Mouse (Mus musculus) mouse embryonic stem cell (cell line): ENCODE data around the gene Arl9.
"Not testable (repeated sequence)": the region's sequence is repeated elsewhere in the genome, so short reads cannot be mapped to it uniquely, and the experiment has no call there.

Source experiments
- in situ Hi-C, 2 experiments: fragments of 300-500 bp; cut with MboI; formaldehyde crosslinking; loops; 1 replicate in 1 of 2; 3 replicates in 1 of 2; pipeline ENCODE4 v1.14.3; 2019 to 2020; ENCODE audit warnings: low sequenced_read_pairs in 2 of 2, low pct_unique_long_range_greater_than_20kb in 1 of 2, mixed read lengths in 1 of 2; ENCODE audit not compliant: unreplicated experiment in 1 of 2

Gene Arl9

DNA sequence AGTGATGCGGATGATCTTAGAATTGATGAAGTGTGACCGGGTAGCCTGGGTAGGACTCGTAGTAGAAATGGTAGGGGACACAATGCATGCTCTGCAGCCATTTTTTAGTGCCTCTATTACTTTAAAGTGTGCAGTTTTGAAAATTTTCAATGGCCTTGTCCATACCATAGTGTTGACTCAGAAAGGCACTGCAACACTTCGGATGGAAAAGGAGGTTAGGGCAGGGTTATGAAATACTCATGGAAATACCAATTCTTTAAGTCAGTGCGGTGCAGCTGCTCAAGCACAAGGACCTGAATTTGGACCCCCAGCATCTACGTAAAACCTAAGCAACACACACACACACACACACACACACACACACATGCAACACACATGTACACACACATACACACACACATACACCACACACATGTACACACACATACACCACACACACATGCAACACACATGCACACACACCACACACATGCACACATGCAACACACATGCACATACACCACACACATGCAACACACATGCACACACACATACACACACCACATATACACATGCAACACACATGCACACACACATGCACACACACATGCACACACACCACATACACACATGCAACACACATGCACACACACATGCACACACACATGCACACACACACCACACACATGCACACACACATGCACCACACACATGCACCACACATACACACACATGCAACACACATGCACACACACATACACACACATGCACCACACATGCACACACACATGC, at the start of gene Arl9:
TSS of gene Arl9 (plus strand) at position 5 of the 771 bp plus-strand sequence.
- in situ Hi-C loops, result no loop called here

DNA sequence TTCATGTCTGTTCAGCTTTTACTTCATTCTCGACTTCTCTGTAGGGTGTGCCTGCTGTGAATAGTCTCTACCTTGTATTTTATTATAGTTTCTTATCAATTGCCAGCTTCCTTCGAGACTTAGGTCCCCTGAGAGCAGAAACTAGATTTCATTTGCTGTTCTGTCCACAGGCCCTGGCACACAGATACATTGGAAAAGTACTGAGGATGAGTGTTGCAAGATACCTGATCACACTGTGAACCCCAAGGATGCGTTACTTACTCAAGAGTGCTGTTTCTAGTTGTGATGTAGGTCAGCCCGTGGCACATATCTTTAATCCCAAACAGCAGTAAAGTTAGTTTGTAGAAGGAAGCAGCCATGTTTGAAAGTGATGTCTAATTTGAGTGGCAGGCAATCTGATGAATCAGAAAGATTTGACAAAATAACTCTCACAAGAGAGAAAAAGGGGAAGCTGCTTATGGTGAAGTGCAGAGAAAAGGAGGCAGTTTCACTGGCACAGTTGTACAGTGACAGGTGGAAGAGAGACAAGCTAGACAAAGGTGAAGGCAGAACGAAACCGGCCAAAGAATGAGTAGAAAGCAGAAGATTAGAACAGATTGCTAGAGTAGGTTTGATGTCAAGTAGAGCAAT, 49.5 kb upstream of the Arl9 start:
- in situ Hi-C loops, result no loop called here

- in situ Hi-C loops, result no loop called here
Measured at GRCm38 (mm10) chr5:76955474-76955873, 48.4 kb upstream of the Arl9 start.

DNA sequence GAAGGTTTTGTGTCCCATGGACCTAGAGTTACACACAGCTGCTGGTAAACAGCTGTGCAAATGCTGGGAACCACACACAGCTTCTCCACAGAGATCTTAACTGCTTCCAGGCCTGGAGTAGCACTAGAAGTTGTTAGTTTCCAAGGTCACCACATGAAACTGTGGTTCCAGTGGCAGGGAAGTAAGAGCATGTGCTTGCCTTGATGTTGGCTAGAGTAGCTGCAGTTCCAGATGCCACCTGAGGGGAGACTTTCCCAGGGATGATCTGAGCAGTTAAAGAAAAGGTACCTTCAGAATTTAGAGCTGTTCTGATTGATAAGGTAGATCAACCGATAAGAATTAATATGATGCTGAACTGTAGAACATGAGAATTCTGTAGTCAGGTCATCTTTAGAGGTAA, 45.9 kb upstream of the Arl9 start:
- in situ Hi-C loops, result no loop called here

DNA sequence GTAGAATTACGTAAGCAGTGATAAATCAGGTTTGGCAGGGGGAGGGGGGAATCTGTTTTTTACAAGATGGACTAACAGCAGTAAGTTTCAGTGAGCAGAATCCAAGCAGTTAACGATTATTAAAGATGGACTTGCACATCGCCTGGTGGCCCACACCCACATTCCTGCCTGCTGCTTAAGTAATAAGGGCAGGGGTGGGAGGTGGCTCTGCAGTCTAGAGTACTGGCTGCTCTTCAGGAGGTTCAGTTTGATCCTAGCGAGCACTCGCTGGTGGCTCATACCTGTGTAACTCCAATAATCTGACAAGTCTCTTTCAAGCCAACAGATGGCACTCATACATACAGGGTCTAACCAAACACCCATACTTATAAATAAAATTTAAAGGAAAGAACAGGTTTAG, 44.3 kb upstream of the Arl9 start:
- in situ Hi-C loops, result no loop called here

- in situ Hi-C loops, result no loop called here
Measured at GRCm38 (mm10) chr5:76962545-76962944, 41.3 kb upstream of the Arl9 start.

GRCm38 (mm10) chr5:76964651-76965050, 39.2 kb upstream of the Arl9 start:
- in situ Hi-C loops, result no loop called here

- in situ Hi-C loops, result no loop called here
Measured at GRCm38 (mm10) chr5:76969250-76969649, 34.6 kb upstream of the Arl9 start.

GRCm38 (mm10) chr5:76971115-76971514, 32.7 kb upstream of the Arl9 start:
- in situ Hi-C loops, result not testable (repeated sequence)

DNA sequence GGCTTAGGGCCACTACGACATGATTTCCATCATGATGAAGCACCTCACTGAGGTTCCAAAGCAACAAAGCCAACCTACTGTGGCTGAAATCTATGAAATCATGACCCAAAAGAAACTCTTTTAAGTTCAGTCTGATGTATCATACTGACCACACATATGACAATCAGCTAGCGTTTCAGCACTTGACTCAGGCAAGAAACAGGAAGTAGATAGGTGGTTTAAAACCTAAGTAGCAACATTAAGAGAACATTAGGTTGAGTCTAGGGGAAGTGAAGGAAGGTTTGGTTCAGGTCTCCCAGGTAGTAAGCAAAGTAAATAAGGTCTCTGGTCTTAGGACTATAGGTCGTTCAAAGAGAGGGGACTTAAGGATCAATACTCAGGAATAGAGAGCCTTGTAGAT, 30.4 kb upstream of the Arl9 start:
- in situ Hi-C loops, result no loop called here

DNA sequence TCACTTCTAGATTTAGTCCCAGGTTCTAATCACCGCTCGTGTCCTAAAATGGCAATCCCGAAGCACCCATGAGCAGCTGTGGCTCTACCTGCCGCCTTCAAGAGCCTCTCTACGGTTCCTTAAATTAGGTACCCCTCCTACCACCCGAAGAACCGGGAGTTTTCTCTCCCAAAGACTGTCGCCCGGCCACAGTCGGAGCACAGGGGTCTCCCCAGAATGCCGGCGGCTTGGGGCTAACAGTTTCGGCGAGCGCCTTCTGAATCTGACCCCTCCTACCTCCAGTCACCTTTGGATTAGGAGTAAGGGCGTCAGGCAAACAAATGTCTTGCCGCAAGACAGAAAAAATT, 29.7 kb upstream of the Arl9 start:
- in situ Hi-C loops, result no loop called here

GRCm38 (mm10) chr5:76974554-76975285, 29.1 kb upstream of the Arl9 start, which contains the start of gene Srp72:
TSS of gene Srp72 (plus strand) at chr5:76974683.
- in situ Hi-C loops, result loop anchor here in 1 of 2 experiments (25.0 kb wide), 1 partner anchor 363 kb away; no protein-coding TSS in a partner anchor

DNA sequence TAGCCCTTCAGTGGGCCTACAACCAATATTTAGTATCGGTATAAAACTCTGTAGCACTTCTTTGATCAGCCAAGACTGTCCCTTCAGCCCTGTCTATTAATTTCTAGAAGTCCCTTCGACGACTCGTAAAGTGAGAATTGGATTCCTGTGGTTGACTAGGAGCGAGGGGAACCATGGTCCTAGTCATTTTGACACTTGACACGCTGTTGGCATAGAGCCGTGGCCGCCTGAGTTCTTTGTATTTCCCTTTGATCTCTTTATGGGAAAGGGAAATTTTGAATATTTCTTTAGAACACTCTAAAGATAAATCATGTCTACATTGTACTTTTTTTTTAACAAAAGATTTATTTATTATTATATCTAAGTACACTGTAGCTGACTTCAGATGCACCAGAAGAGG, 28.1 kb upstream of the Arl9 start:
- in situ Hi-C loops, result loop anchor here in 1 of 2 experiments (25.0 kb wide), 1 partner anchor 362 kb away; no protein-coding TSS in a partner anchor

DNA sequence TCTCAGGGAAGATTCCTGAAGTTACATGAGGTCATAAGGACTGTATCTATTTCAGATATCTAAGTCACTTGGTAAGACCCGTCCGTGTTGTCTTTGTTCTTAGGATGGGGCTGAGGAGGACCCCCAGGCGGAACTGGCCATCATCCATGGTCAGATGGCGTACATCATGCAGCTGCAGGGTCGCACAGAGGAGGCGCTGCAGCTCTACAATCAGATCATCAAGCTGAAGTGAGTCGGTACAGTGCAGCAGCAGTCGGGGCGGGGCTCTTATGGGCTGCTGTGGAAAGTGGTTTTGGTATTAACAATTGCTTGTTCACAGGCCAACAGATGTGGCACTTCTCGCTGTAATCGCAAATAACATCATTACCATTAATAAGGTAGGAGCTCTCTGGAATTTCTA, 19.8 kb upstream of the Arl9 start:
- in situ Hi-C loops, result loop anchor here in 1 of 2 experiments (25.0 kb wide), 1 partner anchor 353 kb away; no protein-coding TSS in a partner anchor

- in situ Hi-C loops, result loop anchor here (10.0 to 25.0 kb wide), 2 partner anchors 224 to 347 kb away; partner anchors contain the start of gene Spink2 (in 1 of the 2)
Measured at GRCm38 (mm10) chr5:76990789-76991188, 13.1 kb upstream of the Arl9 start.

- in situ Hi-C loops, result loop anchor here (10.0 to 25.0 kb wide), 2 partner anchors 222 to 344 kb away; partner anchors contain the start of gene Spink2 (in 1 of the 2)
Measured at GRCm38 (mm10) chr5:76993174-76993814, 10.6 kb upstream of the Arl9 start.

DNA sequence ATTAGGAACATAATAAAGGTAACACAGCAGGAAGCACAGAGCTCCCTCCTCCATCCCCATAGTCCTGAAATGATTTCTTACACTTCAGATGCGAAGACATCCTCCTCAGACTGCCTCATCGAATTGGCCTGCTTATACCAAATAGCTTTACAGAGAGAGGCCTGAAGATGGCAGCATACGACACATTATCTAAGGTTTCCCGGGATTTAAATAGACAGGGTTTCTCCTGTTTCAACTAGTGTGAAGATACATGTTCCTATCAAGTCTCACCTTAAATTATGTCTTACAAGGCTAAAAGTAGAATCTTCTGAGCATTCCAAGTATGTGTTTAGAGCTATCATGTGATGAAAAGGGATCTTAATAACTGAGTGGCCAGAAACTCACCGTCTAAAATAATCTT, 5.4 kb upstream of the Arl9 start:
- in situ Hi-C loops, result loop anchor here (10.0 to 25.0 kb wide), 2 partner anchors 216 to 339 kb away; partner anchors contain the start of gene Spink2 (in 1 of the 2)

DNA sequence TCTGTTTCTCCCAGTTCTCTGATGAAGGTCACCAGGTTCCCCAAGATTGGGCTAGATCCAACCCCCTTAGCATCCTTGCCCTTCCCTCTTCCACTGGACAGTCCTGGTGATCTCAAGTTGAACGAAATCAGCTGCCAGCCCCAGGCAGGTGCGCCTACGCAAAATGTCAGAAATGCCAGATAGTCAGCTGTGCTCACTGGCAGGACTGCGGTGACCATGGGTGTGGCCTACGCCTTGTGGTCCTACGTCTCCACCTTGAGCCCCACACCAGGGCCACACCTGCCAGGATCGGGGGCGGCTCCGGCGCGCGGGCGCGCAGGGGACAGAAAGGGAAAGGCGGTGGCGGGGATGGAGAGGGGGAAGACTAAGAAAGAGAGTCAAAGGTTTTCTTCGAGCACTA, 2.7 kb upstream of the Arl9 start:
- in situ Hi-C loops, result no loop called here

GRCm38 (mm10) chr5:77010352-77010751, 6.5 kb downstream of the Arl9 start:
- in situ Hi-C loops, result no loop called here
